Comparison of ENCODE assay signal across 11 mouse cellular contexts in the genomic region with DNA sequence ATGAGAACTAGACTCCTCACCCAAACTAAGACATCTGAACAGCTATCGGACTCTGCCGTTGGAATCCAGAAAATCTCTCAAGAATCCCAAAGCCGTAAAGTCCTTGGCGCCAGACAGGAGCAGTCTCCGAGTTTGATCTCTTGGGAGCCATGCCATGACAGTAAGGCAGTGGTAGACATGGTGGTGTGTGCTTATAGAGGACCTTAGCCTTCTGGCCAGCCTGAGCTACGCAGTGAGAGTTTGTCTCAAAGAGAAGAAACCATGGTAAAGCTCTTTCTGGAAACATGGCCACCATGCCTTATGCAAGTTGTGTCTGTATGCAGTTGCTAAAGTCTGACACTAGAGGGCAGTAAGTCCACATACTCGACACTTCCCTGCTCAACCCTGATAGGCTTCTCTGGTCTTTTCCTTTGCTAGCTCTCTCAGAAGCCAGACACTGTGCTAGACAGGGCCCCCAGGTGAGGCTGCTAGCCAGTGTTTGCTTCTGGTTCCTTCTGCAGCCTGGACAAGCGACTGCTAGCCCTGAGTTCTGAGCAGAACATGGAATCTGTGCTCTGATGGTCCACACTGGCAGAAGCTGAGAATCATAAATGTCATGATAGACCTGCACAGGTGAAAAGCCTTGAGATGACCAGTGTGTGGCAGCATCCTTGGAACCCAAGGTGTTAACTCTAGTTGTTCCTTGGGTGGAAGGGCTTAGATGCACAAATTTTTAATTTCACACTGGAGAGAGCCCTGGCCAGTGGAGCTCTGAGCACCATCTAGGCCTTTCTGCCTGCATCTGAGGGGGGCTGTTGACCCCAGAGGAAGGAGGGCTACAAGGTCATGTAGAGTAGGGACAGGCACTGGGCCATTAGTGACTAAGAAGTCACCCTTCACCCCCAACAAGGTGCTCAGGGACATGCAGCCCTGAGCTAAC. TPM values are rescaled to one million over a fixed set of nuclear protein-coding genes. Genes with fewer than 3 reads are reported as not detected.
DNase-seq lines count a peak whose midpoint lies in the region; ATAC-seq and TF ChIP-seq lines count a peak whose summit lies in the region.
"Not testable (repeated sequence)": the region's sequence is repeated elsewhere in the genome, so short reads cannot be mapped to it uniquely, and the experiment has no call there.
"Had no signal": no experiment of that assay in that cellular context is flagged by ENCODE, and none has a peak within 500 bp of the region (broad histone marks: within the 10 kb centered on the region; RNA-seq: fewer than 3 reads in every experiment).

No protein-coding gene starts in this region.

- H3K4me2 ChIP-seq in hindbrain, embryonic 15.5 days; liver, embryonic 13.5 days; midbrain, embryonic 16.5 days (ENCODE audit: low read length): not testable (repeated sequence)

- ATAC-seq in granulocyte monocyte progenitor cell, adult 5-6 weeks (replicated peaks; ENCODE audit: poor library complexity, severe bottlenecking) = peak; percentile 92
- ATAC-seq in hindbrain, embryonic 15.5 days (ENCODE audit: low FRiP score, low read depth) = peak; percentile 92
- 0 out of 2 replicates have a peak, but pooled peaks have one; percentile 41 for ATAC-seq in liver, embryonic 13.5 days (ENCODE audit: low read depth)
- peak; percentile 92 for ATAC-seq in midbrain, embryonic 16.5 days

- not testable (repeated sequence) for H3K9me3 ChIP-seq in hindbrain, embryonic 15.5 days; liver, embryonic 13.5 days (replicated peaks); midbrain, embryonic 16.5 days (replicated peaks; ENCODE audit: control insufficient read depth, low read length, poor library complexity, severe bottlenecking)

- not testable (repeated sequence) for H3K27me3 ChIP-seq in hindbrain, embryonic 15.5 days; liver, embryonic 13.5 days; midbrain, embryonic 16.5 days (ENCODE audit: control insufficient read depth, insufficient read depth, low read depth, low read length)

- H3K36me3 ChIP-seq in hindbrain, embryonic 15.5 days; liver, embryonic 13.5 days; midbrain, embryonic 16.5 days (ENCODE audit: control insufficient read depth, insufficient read depth, low read length): not testable (repeated sequence)

- WGBS in hindbrain, embryonic 15.5 days = 70% methylated on average over 8 of the region's 8 CpGs
- 51% methylated on average over 8 of the region's 8 CpGs for WGBS in liver, embryonic 13.5 days (ENCODE audit: insufficient replicate concordance)
- WGBS in midbrain, embryonic 16.5 days = 63% methylated on average over 8 of the region's 8 CpGs

- TF ChIP-seq POLR2A in cortical plate, adult 2 months (IDR thresholded peaks at IDR 0.05; ENCODE audit: extremely low read depth, insufficient read depth, low read length) = not testable (repeated sequence)

- H3K4me1 ChIP-seq in cortical plate, adult 2 months (ENCODE audit: control insufficient read depth, insufficient read depth, low read length); hindbrain, embryonic 15.5 days (replicated peaks); liver, embryonic 13.5 days (replicated peaks); midbrain, embryonic 16.5 days (ENCODE audit: control insufficient read depth, insufficient read depth, low read length): not testable (repeated sequence)

- peak; percentile 41 for TF ChIP-seq CTCF in cortical plate, adult 2 months (IDR thresholded peaks at IDR 0.05; ENCODE audit: extremely low read depth, insufficient read depth, low read length)

- not testable (repeated sequence) for H3K4me3 ChIP-seq in cortical plate, adult 2 months (ENCODE audit: insufficient read depth, low read length); hindbrain, embryonic 15.5 days; liver, embryonic 13.5 days (replicated peaks); midbrain, embryonic 16.5 days (ENCODE audit: low read depth, low read length)

- peak; percentile 22 for DNase-seq in T-cell, adult 2 months (ENCODE audit: low spot score)
- DNase-seq in layer of hippocampus, adult 18-20 months (ENCODE audit: low spot score in 2 of 2) = peak; percentile 64 to 88
- not testable (repeated sequence) for DNase-seq in liver, embryonic 13.5 days
- DNase-seq in thymus, postnatal 14 days = peak; percentile 23

- not testable (repeated sequence) for H3K27ac ChIP-seq in cortical plate, adult 2 months (ENCODE audit: insufficient read depth, low read length); hindbrain, embryonic 15.5 days (replicated peaks); liver, embryonic 13.5 days; midbrain, embryonic 16.5 days (ENCODE audit: low read length)

- not testable (repeated sequence) for H3K9ac ChIP-seq in hindbrain, embryonic 15.5 days; liver, embryonic 13.5 days; midbrain, embryonic 16.5 days (ENCODE audit: low read depth, low read length)

RNA-seq across cellular contexts. Expression of gene Tcp10a, which starts 17.9 kb away (rescaled TPM):
- 0.06 TPM in 1 of 2 replicates, not detected in the other for polyA plus RNA-seq in cortical plate, adult 2 months (2012; rRNA removed)
- total RNA-seq in granulocyte monocyte progenitor cell, adult 5-6 weeks (2014; fragmentation: Nextera tagmentation) = not detected in 2 replicates
- not detected in 2 replicates for total RNA-seq in granulocyte monocyte progenitor cell, adult 5-6 weeks (2017)
- polyA plus RNA-seq in hindbrain, embryonic 15.5 days (2015; fragmentation: Nextera tagmentation; extraction: Ambion mirVana) = not detected in 2 replicates
- total RNA-seq in layer of hippocampus, adult 18-20 months (2021) = under 1 TPM in 1 of 2 experiments, not detected in 1; 0.22 TPM
- polyA plus RNA-seq in liver, embryonic 13.5 days (2015; fragmentation: Nextera tagmentation; extraction: Ambion mirVana) = not detected in 2 replicates
- not detected in 2 replicates for polyA plus RNA-seq in midbrain, embryonic 16.5 days (2015; fragmentation: Nextera tagmentation; extraction: Ambion mirVana)
- total RNA-seq: gastrocnemius, postnatal 14 days had no signal
- polyA plus RNA-seq: liver, embryonic 12.5 days had no signal

RNA-seq across cellular contexts. Expression of gene Ttll2, which starts 46.0 kb away (rescaled TPM):
- polyA plus RNA-seq in cortical plate, adult 2 months (2012; rRNA removed) = not detected in 2 replicates
- not detected in 2 replicates for total RNA-seq in granulocyte monocyte progenitor cell, adult 5-6 weeks (2014; fragmentation: Nextera tagmentation)
- total RNA-seq in granulocyte monocyte progenitor cell, adult 5-6 weeks (2017) = not detected in 2 replicates
- not detected in 2 replicates for polyA plus RNA-seq in hindbrain, embryonic 15.5 days (2015; fragmentation: Nextera tagmentation; extraction: Ambion mirVana)
- total RNA-seq in layer of hippocampus, adult 18-20 months (2021) = not detected
- not detected in 2 replicates for polyA plus RNA-seq in liver, embryonic 13.5 days (2015; fragmentation: Nextera tagmentation; extraction: Ambion mirVana)
- polyA plus RNA-seq in midbrain, embryonic 16.5 days (2015; fragmentation: Nextera tagmentation; extraction: Ambion mirVana) = not detected in 2 replicates
- total RNA-seq: gastrocnemius, postnatal 14 days had no signal
- polyA plus RNA-seq: liver, embryonic 12.5 days; thymus, postnatal 0 days had no signal

Comparison
In these comparisons a context has a peak if more than half of its experiments do, and no peak if none do; other contexts are left out.
1. ATAC-seq: peak in every context shown above with its lines; median percentile 92 in granulocyte monocyte progenitor cell, adult 5-6 weeks; 92 in hindbrain, embryonic 15.5 days; 92 in midbrain, embryonic 16.5 days; 41 in liver, embryonic 13.5 days.